Mouse (Mus musculus): ENCODE results near the gene Hdac1. TPM values are rescaled to one million over a fixed set of nuclear protein-coding genes. Genes with fewer than 3 reads are reported as not detected.
"Not testable (repeated sequence)": the region's sequence is repeated elsewhere in the genome, so short reads cannot be mapped to it uniquely, and the experiment has no call there.

The Hdac1 gene
- total RNA-seq, 2 experiments from 2014 or later = 72.7 to 147 TPM

GRCm38 (mm10) chr4:129563718-129564117, 21.2 kb upstream of the Hdac1 start:
- no peak for ATAC-seq (replicated peaks; ENCODE audit: low FRiP score, low TSS enrichment, poor library complexity, severe bottlenecking)

GRCm38 (mm10) chr4:129561184-129561583, 18.7 kb upstream of the Hdac1 start:
- no peak for ATAC-seq (replicated peaks; ENCODE audit: low FRiP score, low TSS enrichment, poor library complexity, severe bottlenecking)

GRCm38 (mm10) chr4:129558321-129558955, 15.9 kb upstream of the Hdac1 start:
- ATAC-seq (replicated peaks; ENCODE audit: low FRiP score, low TSS enrichment, poor library complexity, severe bottlenecking) = no peak

GRCm38 (mm10) chr4:129557256-129557808, 14.8 kb upstream of the Hdac1 start:
- ATAC-seq (replicated peaks; ENCODE audit: low FRiP score, low TSS enrichment, poor library complexity, severe bottlenecking) = peak; percentile 39

GRCm38 (mm10) chr4:129556532-129557223, 14.2 kb upstream of the Hdac1 start:
- ATAC-seq (replicated peaks; ENCODE audit: low FRiP score, low TSS enrichment, poor library complexity, severe bottlenecking) = peak; percentile 69

GRCm38 (mm10) chr4:129555862-129556531, 13.5 kb upstream of the Hdac1 start:
- no peak; the same call in 1 of the 2 replicates for ATAC-seq (replicated peaks; ENCODE audit: low FRiP score, low TSS enrichment, poor library complexity, severe bottlenecking)

GRCm38 (mm10) chr4:129555421-129555861, 12.9 kb upstream of the Hdac1 start:
- peak; percentile 61 for ATAC-seq (replicated peaks; ENCODE audit: low FRiP score, low TSS enrichment, poor library complexity, severe bottlenecking)

- ATAC-seq (replicated peaks; ENCODE audit: low FRiP score, low TSS enrichment, poor library complexity, severe bottlenecking) = not testable (repeated sequence)
Observed at GRCm38 (mm10) chr4:129554512-129554911, 12.0 kb upstream of the Hdac1 start.

GRCm38 (mm10) chr4:129550295-129550694, 7.8 kb upstream of the Hdac1 start:
- no peak for ATAC-seq (replicated peaks; ENCODE audit: low FRiP score, low TSS enrichment, poor library complexity, severe bottlenecking)

GRCm38 (mm10) chr4:129549306-129549705, 6.8 kb upstream of the Hdac1 start:
- ATAC-seq (replicated peaks; ENCODE audit: low FRiP score, low TSS enrichment, poor library complexity, severe bottlenecking) = no peak

GRCm38 (mm10) chr4:129547631-129548030, 5.1 kb upstream of the Hdac1 start:
- ATAC-seq (replicated peaks; ENCODE audit: low FRiP score, low TSS enrichment, poor library complexity, severe bottlenecking) = not testable (repeated sequence)

- no peak for ATAC-seq (replicated peaks; ENCODE audit: low FRiP score, low TSS enrichment, poor library complexity, severe bottlenecking)
Observed at GRCm38 (mm10) chr4:129544106-129544505, 1.6 kb upstream of the Hdac1 start.

GRCm38 (mm10) chr4:129541868-129542591, 483 bp downstream of the Hdac1 start:
- ATAC-seq (replicated peaks; ENCODE audit: low FRiP score, low TSS enrichment, poor library complexity, severe bottlenecking) = peak; percentile 27; the same call in 1 of the 2 replicates

GRCm38 (mm10) chr4:129540012-129540411, 2.5 kb downstream of the Hdac1 start:
- 0 out of 2 replicates have a peak, but pooled peaks have one; percentile 40 for ATAC-seq (replicated peaks; ENCODE audit: low FRiP score, low TSS enrichment, poor library complexity, severe bottlenecking)

GRCm38 (mm10) chr4:129528901-129529300, 13.6 kb downstream of the Hdac1 start:
- not testable (repeated sequence) for ATAC-seq (replicated peaks; ENCODE audit: low FRiP score, low TSS enrichment, poor library complexity, severe bottlenecking)

- no peak for ATAC-seq (replicated peaks; ENCODE audit: low FRiP score, low TSS enrichment, poor library complexity, severe bottlenecking)
Observed at GRCm38 (mm10) chr4:129525889-129526288, 16.6 kb downstream of the Hdac1 start.

GRCm38 (mm10) chr4:129525338-129525737, 17.2 kb downstream of the Hdac1 start:
- ATAC-seq (replicated peaks; ENCODE audit: low FRiP score, low TSS enrichment, poor library complexity, severe bottlenecking) = no peak

GRCm38 (mm10) chr4:129518519-129518918, 24.0 kb downstream of the Hdac1 start:
- no peak for ATAC-seq (replicated peaks; ENCODE audit: low FRiP score, low TSS enrichment, poor library complexity, severe bottlenecking)

GRCm38 (mm10) chr4:129516925-129517324, 25.6 kb downstream of the Hdac1 start:
- ATAC-seq (replicated peaks; ENCODE audit: low FRiP score, low TSS enrichment, poor library complexity, severe bottlenecking) = no peak
